Mouse (Mus musculus) kidney, adult 2 months (tissue): ENCODE data around the gene Cecr2.

Experiments used
- CTCF ChIP-seq: fragments of 200-500 bp; conservative IDR thresholded peaks from 2 replicates; pipeline ENCODE4 v1.5.1; 2011; ENCODE audit warnings: low read depth, mild to moderate bottlenecking, control low read depth, low read length, moderate library complexity, mixed read lengths; ENCODE audit not compliant: insufficient read depth, insufficient read length
- POLR2A ChIP-seq: fragments of 200-500 bp; IDR thresholded peaks from one replicate; pipeline ENCODE4 v1.6.1; 2011; ENCODE audit warnings: low read depth, low read length, control low read depth

- TF ChIP-seq CTCF (no peak), POLR2A (no peak)
Observed at GRCm38 (mm10) chr6:120667911-120668310, 1.7 kb downstream of the Cecr2 start.
